Mouse (Mus musculus) right cerebral cortex, adult 18-20 months (tissue): Measurements from ENCODE around the gene Dock9.
A peak's percentile ranks its signal among the peaks of the same experiment; 100 is the strongest.

Experiments used
- DNase-seq: peaks from one replicate; pipeline ENCODE4 v3.0.0; 2022; ENCODE audit warnings: mixed read lengths

The Dock9 gene

GRCm38 (mm10) chr14:121617645-121618390, 179.8 kb downstream of the Dock9 start:
- peak; percentile 91 for DNase-seq

GRCm38 (mm10) chr14:121615431-121615830, 182.2 kb downstream of the Dock9 start:
- DNase-seq = peak; percentile 79

- DNase-seq = no peak
Observed at GRCm38 (mm10) chr14:121614461-121615170, 183.0 kb downstream of the Dock9 start.

GRCm38 (mm10) chr14:121613490-121613889, 184.1 kb downstream of the Dock9 start:
- peak; percentile 55 for DNase-seq

GRCm38 (mm10) chr14:121612926-121613325, 184.7 kb downstream of the Dock9 start:
- DNase-seq = no peak

GRCm38 (mm10) chr14:121611533-121611932, 186.1 kb downstream of the Dock9 start:
- DNase-seq = no peak

- no peak for DNase-seq
Observed at GRCm38 (mm10) chr14:121611098-121611497, 186.5 kb downstream of the Dock9 start.

- DNase-seq = no peak
Observed at GRCm38 (mm10) chr14:121608522-121608921, 189.1 kb downstream of the Dock9 start.

- no peak for DNase-seq
Observed at GRCm38 (mm10) chr14:121606433-121606832, 191.2 kb downstream of the Dock9 start.

GRCm38 (mm10) chr14:121605260-121605659, 192.4 kb downstream of the Dock9 start:
- no peak for DNase-seq

GRCm38 (mm10) chr14:121604565-121604964, 193.1 kb downstream of the Dock9 start:
- DNase-seq = peak; percentile 51

GRCm38 (mm10) chr14:121602610-121603009, 195.0 kb downstream of the Dock9 start:
- peak; percentile 60 for DNase-seq

- DNase-seq = no peak
Observed at GRCm38 (mm10) chr14:121600538-121600937, 197.1 kb downstream of the Dock9 start.

- no peak for DNase-seq
Observed at GRCm38 (mm10) chr14:121597073-121597472, 200.6 kb downstream of the Dock9 start.

- peak; percentile 74 for DNase-seq
Observed at GRCm38 (mm10) chr14:121596631-121597030, 201.0 kb downstream of the Dock9 start.

- DNase-seq = no peak
Observed at GRCm38 (mm10) chr14:121594684-121595083, 203.0 kb downstream of the Dock9 start.

GRCm38 (mm10) chr14:121593313-121593929, 204.2 kb downstream of the Dock9 start:
- no peak for DNase-seq

GRCm38 (mm10) chr14:121592890-121593289, 204.7 kb downstream of the Dock9 start:
- DNase-seq = no peak

GRCm38 (mm10) chr14:121592356-121592755, 205.3 kb downstream of the Dock9 start:
- no peak for DNase-seq

- DNase-seq = peak; percentile 63
Observed at GRCm38 (mm10) chr14:121589097-121589725, 208.4 kb downstream of the Dock9 start.

- no peak for DNase-seq
Observed at GRCm38 (mm10) chr14:121588451-121588850, 209.2 kb downstream of the Dock9 start.

- no peak for DNase-seq
Observed at GRCm38 (mm10) chr14:121585906-121586765, 211.5 kb downstream of the Dock9 start.
